Mouse (Mus musculus) gastrocnemius, postnatal 36 days (tissue): ENCODE measurements around the gene Zcchc4. TPM values are rescaled to one million over a fixed set of nuclear protein-coding genes. Genes with fewer than 3 reads are reported as not detected.
"Not testable (repeated sequence)": the region's sequence is repeated elsewhere in the genome, so short reads cannot be mapped to it uniquely, and the experiment has no call there.

Experiments
- DNase-seq, 2 experiments: peaks; one replicate each; pipeline ENCODE4 v3.0.0; 2022
- intact Hi-C: fragments of 180-260 bp; cut with DNase I; formaldehyde crosslinking; loops from one replicate; pipeline ENCODE4 v1.15.1; 2025
- long read RNA-seq, 2 experiments: library from polyadenylated mRNA; stranded (forward); transcript quantifications; one replicate each; pipeline ENCODE4 v2.0.0; 2021
- total RNA-seq, 2 experiments: library from RNA; stranded (reverse); gene quantifications; 2 replicates each; pipeline ENCODE4 v1.2.3; 2021

Zcchc4 gene
- 1 to 10 TPM; 3.6 to 5.0 TPM for total RNA-seq
- long read RNA-seq, experiment 1: 0 reads
- long read RNA-seq, experiment 2, partial matches to known transcripts: 1 of 4 reads
- long read RNA-seq, experiment 2, other reads (novel, unspliced or antisense): 1 of 4 reads

DNA sequence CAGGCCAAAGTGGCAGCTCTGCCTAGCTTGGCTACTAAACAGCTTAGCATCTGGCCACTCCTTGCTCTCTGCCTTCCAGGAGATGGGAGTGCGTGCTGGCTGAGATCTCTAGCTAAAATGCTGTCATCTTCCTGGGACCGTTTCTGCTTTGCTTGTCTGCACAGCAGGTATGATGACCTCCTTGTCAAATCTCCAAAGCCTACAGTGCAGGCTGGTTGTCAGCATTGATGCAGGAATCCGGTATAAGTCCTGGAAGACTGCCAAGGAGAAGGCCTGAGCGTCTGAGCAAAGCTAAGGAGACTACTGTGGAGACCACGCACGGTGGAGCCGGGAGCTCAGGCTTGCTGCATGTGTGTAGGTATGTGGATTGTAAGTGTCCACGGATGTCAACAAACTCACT, at the start of gene Zcchc4:
Zcchc4 (plus strand) TSS at position 173 of the 400 bp plus-strand sequence.
- intact Hi-C loops: no loop called here
- no peak for DNase-seq

- DNase-seq: no peak
- intact Hi-C loops: no loop called here
Observed at GRCm38 (mm10) chr5:52727747-52728146, 47.5 kb upstream of the Zcchc4 start.

GRCm38 (mm10) chr5:52732811-52733210, 42.4 kb upstream of the Zcchc4 start:
- intact Hi-C loops: no loop called here
- DNase-seq: no peak

DNA sequence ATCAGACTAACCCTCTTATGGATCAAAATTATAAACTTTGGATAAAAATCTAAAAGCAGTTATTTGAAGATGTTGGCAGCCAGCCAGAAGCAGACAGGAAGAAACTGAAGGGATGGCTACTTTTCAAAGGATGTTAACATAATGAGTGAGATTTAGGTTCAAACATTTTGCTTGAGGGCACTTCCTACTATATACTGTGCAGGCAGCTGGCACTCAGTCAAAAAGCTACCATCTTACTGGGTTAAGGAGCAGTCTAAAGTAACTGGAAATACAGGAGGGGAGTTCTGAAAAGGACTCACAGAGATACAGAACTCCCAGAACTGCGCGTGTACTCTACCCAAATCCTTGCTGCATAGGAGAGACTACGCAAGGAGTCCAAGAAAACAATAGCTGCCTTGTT, 39.2 kb upstream of the Zcchc4 start:
- intact Hi-C loops: no loop called here
- no peak for DNase-seq

DNA sequence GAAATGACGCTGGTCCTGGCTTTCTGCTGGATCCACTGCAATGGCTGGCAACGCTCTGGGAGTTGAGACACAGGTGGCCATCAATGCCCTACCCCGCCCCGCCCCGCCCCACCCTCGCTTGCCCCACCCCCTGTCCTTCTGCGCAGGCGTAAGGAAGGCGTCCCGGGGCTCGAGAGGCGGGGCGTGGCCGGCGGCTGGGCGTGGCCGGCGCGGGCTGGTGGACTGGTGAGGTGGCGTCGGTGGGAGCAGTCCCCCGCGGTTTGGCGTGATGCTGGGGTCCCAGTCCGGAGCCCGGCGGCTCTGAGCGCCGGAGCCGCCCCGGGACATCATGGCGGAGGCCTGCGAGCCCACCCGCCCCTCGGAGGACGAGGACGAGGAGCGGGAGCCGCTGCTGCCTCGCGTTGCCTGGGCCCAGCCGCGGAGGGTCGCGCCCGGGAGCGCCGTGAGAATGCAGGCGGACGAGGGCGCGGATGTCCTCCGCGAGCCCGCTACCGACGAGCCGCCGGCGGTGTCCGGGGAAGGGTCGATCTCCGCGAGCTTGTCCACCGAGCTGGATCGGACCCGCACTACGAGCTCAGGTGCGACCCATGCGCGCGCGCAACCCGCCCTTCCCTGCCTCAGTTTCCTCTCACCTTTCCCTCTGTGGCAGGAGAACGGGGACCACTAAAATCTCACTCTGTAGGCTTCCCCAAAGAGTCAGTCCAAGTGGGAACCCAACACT, 33.7 kb upstream of the Zcchc4 start, which contains the start of gene Pi4k2b:
Pi4k2b (plus strand) TSS at position 184 of the 721 bp plus-strand sequence.
- DNase-seq: peak; percentile 69 to 72
- intact Hi-C loops: no loop called here

DNA sequence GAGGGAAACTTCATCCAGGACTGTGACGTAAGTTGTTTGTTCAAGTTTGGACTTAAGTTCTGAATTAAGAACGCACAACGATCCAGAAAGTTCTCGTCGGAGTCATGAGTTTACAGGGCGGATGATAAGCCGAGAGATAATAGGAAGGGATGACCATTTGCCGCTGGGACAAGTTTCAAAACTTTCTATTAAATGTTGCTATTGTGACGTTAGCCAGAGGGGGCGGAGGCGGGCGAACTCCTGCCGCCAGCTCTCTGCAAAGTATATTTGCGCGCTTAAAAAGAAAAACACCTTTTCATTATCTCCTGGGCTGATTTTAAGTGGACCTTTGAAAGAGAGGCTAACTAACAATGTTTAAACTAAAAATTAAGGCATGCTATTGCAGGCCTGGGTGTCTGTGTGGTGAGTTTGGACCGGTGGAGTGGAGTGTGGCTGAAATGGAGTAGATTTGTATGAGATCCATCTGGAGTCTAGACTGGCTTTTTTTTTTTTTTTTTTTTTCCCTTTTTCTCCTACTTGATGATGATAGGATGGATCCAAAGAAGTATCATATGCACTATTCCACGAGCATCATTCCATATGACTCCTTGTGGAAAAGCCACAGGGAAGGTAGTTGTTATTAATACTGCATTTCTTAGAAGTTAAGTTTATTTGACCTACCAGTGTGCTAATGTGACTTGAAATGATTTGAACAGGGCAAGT, 32.9 kb upstream of the Zcchc4 start:
- DNase-seq: no peak
- intact Hi-C loops: no loop called here

GRCm38 (mm10) chr5:52743231-52743630, 32.0 kb upstream of the Zcchc4 start:
- no peak for DNase-seq
- intact Hi-C loops: no loop called here

GRCm38 (mm10) chr5:52746920-52747319, 28.3 kb upstream of the Zcchc4 start:
- DNase-seq: no peak
- intact Hi-C loops: no loop called here

- intact Hi-C loops: no loop called here
- no peak for DNase-seq
Observed at GRCm38 (mm10) chr5:52748732-52749131, 26.5 kb upstream of the Zcchc4 start.

- no peak for DNase-seq
- intact Hi-C loops: no loop called here
Observed at GRCm38 (mm10) chr5:52753146-52753545, 22.1 kb upstream of the Zcchc4 start.

DNA sequence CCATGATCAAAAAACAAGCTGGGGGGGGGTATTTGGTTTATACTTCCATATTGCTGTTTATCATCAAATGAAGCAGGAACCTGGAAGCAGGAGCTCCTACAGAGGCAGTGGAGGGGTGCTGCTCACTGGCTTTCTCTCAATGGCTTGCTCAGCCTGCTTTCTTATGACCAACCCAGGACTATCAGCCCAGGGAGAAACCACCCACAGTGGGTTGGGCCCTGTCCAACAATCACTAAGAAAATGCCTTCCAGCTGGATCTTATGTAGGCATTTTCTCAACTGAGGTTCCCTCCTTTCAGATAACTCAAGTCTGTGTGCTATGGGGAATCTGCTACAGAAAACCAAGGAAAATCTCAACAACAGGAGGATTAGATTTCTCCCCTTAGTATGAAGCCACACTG, 21.0 kb upstream of the Zcchc4 start:
- no peak for DNase-seq
- intact Hi-C loops: no loop called here

DNA sequence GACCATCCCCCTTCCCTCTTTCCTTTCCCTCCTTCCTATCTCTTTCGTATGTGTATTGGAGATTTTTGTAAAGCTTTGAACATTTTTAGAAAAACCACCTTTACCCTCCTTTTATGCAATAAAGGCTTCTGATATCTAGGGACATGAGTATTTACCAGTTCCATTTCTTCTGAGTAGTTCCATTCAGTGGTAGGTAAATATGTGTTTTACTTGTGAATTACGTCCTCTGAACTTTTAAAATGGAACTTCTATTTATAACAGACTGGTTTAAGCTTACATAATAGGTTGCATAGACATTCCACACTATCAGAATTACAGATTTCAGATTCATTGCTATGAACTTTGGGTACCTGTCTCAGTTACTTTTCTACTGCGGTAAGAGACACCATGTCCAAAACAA, 19.9 kb upstream of the Zcchc4 start:
- DNase-seq: no peak
- intact Hi-C loops: no loop called here

GRCm38 (mm10) chr5:52755989-52756388, 19.2 kb upstream of the Zcchc4 start:
- intact Hi-C loops: no loop called here
- DNase-seq: no peak

DNA sequence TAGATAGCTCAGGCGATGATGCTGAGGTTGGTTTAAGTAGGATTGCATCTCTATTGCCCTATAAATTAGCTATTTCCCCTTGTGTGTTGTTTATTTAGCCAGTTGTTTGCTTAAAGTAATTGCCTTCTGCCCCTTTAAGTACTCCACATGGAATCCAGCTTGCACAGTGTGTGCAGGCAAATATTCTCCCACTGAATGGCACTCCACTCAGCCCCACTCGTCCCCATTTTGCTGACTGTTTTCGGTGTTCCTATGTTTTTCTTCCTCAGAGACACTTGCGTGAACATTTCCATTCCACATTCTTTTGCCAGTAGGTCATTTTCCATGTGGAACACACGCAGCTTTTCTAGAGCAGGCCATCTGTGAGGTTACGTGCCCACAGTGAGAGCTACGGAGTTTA, 12.6 kb upstream of the Zcchc4 start:
- intact Hi-C loops: no loop called here
- DNase-seq: no peak

GRCm38 (mm10) chr5:52774267-52774666, 942 bp upstream of the Zcchc4 start:
- no peak for DNase-seq
- intact Hi-C loops: no loop called here

DNA sequence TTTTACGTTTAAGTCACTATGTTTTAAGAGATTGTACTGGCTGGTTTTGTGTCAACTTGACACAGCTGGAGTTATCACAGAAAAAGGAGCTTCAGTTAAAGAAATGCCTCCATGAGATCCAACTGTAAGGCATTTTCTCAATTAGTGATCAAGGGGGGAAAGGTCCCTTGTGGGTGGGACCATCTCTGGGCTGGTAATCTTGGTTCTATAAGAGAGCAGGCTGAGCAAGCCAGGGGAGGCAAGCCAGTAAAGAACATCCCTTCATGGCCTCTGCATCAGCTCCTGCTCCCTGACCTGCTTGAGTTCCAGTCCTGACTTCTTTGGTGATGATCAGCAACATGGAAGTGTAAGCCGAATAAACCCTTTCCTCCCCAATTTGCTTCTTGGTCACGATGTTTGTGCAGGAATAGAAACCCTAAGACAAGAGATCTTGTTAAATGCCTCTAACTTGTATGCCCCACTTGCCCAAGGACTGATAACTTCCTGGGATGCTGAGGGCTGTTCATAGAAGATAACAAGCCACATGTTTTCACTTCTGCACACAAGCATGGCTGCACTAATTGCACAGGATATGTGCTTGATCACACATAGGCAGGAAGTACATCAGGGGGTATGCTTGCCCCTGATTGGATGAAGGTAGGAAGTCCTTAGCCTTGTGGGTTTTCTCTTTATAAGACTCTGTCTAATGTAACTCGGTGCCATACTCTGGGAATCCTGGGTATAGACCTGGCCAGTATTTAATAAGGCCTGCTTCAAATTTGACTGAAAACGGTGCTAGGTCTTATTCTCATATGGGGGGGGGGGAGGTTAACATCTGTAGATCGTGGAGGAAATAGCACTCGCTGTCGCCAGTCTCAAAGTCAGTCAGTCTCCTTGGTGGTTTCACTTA, 1.5 kb downstream of the Zcchc4 start:
- intact Hi-C loops, DNase-seq: not testable (repeated sequence)

- intact Hi-C loops: no loop called here
Observed at GRCm38 (mm10) chr5:52782523-52783250, 7.5 kb downstream of the Zcchc4 start.

GRCm38 (mm10) chr5:52783251-52783620, 8.0 kb downstream of the Zcchc4 start:
- intact Hi-C loops: no loop called here

More at GRCm38 (mm10) chr5:52782523-52783250, 7.5 kb downstream of the Zcchc4 start:
- DNase-seq: peak; percentile 74 to 76

DNA sequence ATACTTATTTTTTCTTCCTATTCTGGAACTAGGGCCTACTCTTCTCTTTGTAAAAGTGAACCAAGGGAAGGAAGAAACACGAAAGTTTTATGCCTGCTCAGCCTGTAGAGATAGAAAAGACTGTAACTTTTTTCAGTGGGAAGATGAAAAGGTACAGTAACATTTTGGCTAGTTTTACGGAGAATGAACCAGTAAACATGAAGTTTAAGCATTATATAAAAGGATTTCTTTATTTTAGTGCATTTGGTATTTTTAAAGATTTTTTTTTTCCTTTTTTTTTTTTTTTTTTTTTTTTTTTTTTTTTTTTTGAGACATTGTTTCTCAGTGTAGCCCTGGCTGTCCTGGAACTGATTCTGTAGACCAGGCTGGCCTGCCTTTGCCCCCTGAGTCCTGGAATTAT, 8.7 kb downstream of the Zcchc4 start:
- DNase-seq: no peak
- intact Hi-C loops: no loop called here

More at GRCm38 (mm10) chr5:52783251-52783620, 8.0 kb downstream of the Zcchc4 start:
- DNase-seq: no peak
